Mouse (Mus musculus) midbrain, embryonic 14.5 days (tissue): ENCODE results near the gene Vmn1r179. TPM values are rescaled to one million over a fixed set of nuclear protein-coding genes. Genes with fewer than 3 reads are reported as not detected.
"Not testable (repeated sequence)": the region's sequence is repeated elsewhere in the genome, so short reads cannot be mapped to it uniquely, and the experiment has no call there.

Experiments
- ATAC-seq: fragments of 200-750 bp; cut with Nextera tagmentation; 2 replicates; pipeline ENCODE4 v1.8.0; 2017; ENCODE audit warnings: moderate number of reproducible peaks, moderate library complexity; ENCODE audit not compliant: low FRiP score, low TSS enrichment
- DNase-seq: peaks from one replicate; pipeline ENCODE4 v3.0.0-alpha.2; 2015
- H3K27ac ChIP-seq: fragments of 300-500 bp; sonication (generic); replicated peaks from 2 replicates; pipeline ENCODE4 v1.5.1; 2014; ENCODE audit warnings: mild to moderate bottlenecking, low read depth, low read length, moderate library complexity
- H3K27me3 ChIP-seq: fragments of 300-500 bp; sonication (generic); 2 replicates; pipeline ENCODE4 v1.6.1; 2014; ENCODE audit warnings: low read length, control low read depth, mixed read lengths; ENCODE audit not compliant: control insufficient read depth, insufficient read depth
- H3K36me3 ChIP-seq: fragments of 300-500 bp; sonication (generic); 2 replicates; pipeline ENCODE4 v1.6.1; 2014; ENCODE audit warnings: low read length, control low read depth; ENCODE audit not compliant: control insufficient read depth, insufficient read depth
- H3K4me1 ChIP-seq: fragments of 300-500 bp; sonication (generic); 2 replicates; pipeline ENCODE4 v1.6.1; 2014; ENCODE audit warnings: mild to moderate bottlenecking, antibody characterized with exemption, low read length, control low read depth; ENCODE audit not compliant: control insufficient read depth, insufficient read depth
- H3K4me2 ChIP-seq: fragments of 300-500 bp; sonication (generic); 2 replicates; pipeline ENCODE4 v1.6.1; 2014; ENCODE audit warnings: mild to moderate bottlenecking, low read length, moderate library complexity
- H3K4me3 ChIP-seq: fragments of 300-500 bp; sonication (generic); replicated peaks from 2 replicates; pipeline ENCODE4 v1.5.1; 2014; ENCODE audit warnings: low read depth, low read length
- H3K9ac ChIP-seq: fragments of 300-500 bp; sonication (generic); replicated peaks from 2 replicates; pipeline ENCODE4 v1.6.1; 2014; ENCODE audit warnings: mild to moderate bottlenecking, low read length, moderate library complexity
- H3K9me3 ChIP-seq: fragments of 300-500 bp; sonication (generic); 2 replicates; pipeline ENCODE4 v1.6.1; 2016; ENCODE audit warnings: low read length, control low read depth, mixed read lengths; ENCODE audit not compliant: control insufficient read depth
- WGBS: fragments of 180-500 bp; shearing (Covaris S2); extraction: QIAGEN DNeasy Blood & Tissue Kit; methylation state at CpG from one replicate; pipeline ENCODE4 v1.1.7; 2014; 5-methylcytosine and 5-hydroxymethylcytosine counted together
- polyA plus RNA-seq: library from polyadenylated mRNA; unstranded; fragments of >200 nt; fragmentation: Nextera tagmentation; extraction: Ambion mirVana; gene quantifications from 2 replicates; pipeline ENCODE4 v1.2.1, GENCODE M21; 2014

Vmn1r179 gene
- not detected in 2 replicates for polyA plus RNA-seq

DNA sequence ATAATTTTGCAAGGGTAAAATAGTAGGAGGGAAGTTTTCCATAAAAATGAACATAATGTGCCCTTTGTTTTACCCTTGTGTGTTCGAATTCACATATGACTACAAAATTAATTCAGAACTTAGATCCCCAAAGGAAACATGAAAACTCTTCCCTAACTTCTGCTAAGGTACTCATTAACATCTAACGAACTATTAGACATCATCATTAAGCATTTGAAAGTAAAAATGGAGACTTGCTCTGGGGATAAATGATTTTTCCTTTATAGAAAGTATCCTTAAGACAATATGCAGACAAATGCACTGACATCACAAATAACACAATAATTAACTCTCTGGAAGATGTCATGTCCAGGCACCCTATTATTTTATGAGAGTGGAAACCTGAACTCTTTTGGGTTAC, at the start of gene Vmn1r179:
TSS of gene Vmn1r179 (plus strand) at position 301 of the 400 bp plus-strand sequence.
- H3K9ac ChIP-seq, result no peak within 1 kb of the TSS
- no peak within 1 kb of the TSS for H3K27ac ChIP-seq
- no peaks in the 10 kb centered on the region for H3K4me1 ChIP-seq
- H3K4me2 ChIP-seq, result no peak within 1 kb of the TSS
- DNase-seq (no peak), ATAC-seq (no peak)
- no peaks in the 10 kb centered on the region for H3K27me3 ChIP-seq
- WGBS, result 47% methylated on average over 2 of the region's 2 CpGs
- no peaks in the 10 kb centered on the region for H3K36me3 ChIP-seq
- peaks cover 26% of the 10 kb centered on the region for H3K9me3 ChIP-seq
- no peak within 1 kb of the TSS for H3K4me3 ChIP-seq

DNA sequence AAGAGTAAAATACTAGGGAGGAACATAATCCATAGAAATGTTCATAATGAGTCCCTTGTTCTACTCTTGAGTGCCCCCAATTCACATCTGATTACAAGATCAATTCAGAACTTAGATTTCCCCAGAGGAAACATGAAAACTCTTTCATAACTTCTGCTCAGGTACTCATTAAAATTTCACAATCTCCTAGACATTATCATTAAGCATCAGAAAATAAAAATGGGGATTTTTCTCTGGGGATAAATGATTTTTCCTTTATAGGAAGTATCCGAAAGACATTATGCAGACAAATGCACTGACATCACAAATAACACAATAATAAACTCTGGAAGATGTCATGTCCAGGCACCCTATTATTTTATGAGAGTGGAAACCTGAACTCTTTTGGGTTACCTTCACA, 35.1 kb upstream of the Vmn1r179 start, which contains the start of gene Vmn1r178:
TSS of gene Vmn1r178 (plus strand) at position 301 of the 400 bp plus-strand sequence.
- Histone ChIP-seq H3K27me3 (no peaks in the 10 kb centered on the region), H3K9ac (no peak within 1 kb of the TSS), H3K4me1 (no peaks in the 10 kb centered on the region), H3K4me2 (no peak within 1 kb of the TSS), H3K4me3 (no peak within 1 kb of the TSS), H3K9me3 (peaks cover 9% of the 10 kb centered on the region; the same call in 1 of the 2 replicates), H3K27ac (no peak within 1 kb of the TSS), H3K36me3 (no peaks in the 10 kb centered on the region)
- 85% methylated on average over 1 of the region's 1 CpGs for WGBS
- ATAC-seq (no peak), DNase-seq (no peak)

- H3K36me3 ChIP-seq, result no peaks in the 10 kb centered on the region
- H3K9ac ChIP-seq, result no peak within 1 kb of the TSS
- DNase-seq (no peak), ATAC-seq (no peak)
- no peaks in the 10 kb centered on the region for H3K27me3 ChIP-seq
- no peaks in the 10 kb centered on the region for H3K4me1 ChIP-seq
- no peak within 1 kb of the TSS for H3K27ac ChIP-seq
- peaks cover 10% of the 10 kb centered on the region; the same call in 1 of the 2 replicates for H3K9me3 ChIP-seq
- no peak within 1 kb of the TSS for H3K4me2 ChIP-seq
- no peak within 1 kb of the TSS for H3K4me3 ChIP-seq
Observed at GRCm38 (mm10) chr7:23950332-23950731, 23.6 kb downstream of the Vmn1r179 start, which contains the start of gene Vmn1r180. Gene Vmn1r180 (plus strand): TSS chr7:23950632.

DNA sequence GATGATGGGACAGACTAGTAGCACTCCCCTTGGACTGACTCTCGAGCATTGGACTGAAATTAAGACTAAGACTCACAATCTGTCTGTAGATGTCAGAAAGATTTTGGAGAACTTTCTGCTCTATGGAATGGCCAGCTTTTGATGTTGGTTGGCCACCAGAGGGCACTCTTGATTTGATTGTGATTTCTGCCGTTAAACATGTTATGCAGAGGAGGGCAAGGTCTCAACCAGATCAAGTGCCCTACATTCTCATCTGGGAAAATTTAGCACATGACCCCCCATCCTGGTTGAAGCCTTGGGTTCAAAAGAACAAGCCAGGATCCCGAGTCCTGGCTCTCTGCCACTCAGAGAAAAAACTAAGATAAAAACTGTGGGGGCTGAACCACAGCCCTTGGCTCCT, 41.3 kb downstream of the Vmn1r179 start:
- not testable (repeated sequence) for ATAC-seq, H3K4me1 ChIP-seq, H3K27me3 ChIP-seq, H3K4me2 ChIP-seq, H3K36me3 ChIP-seq, H3K4me3 ChIP-seq, H3K9ac ChIP-seq, H3K27ac ChIP-seq, DNase-seq
- 60% methylated on average over 3 of the region's 3 CpGs for WGBS
- peaks cover 15% of the 10 kb centered on the region for H3K9me3 ChIP-seq

DNA sequence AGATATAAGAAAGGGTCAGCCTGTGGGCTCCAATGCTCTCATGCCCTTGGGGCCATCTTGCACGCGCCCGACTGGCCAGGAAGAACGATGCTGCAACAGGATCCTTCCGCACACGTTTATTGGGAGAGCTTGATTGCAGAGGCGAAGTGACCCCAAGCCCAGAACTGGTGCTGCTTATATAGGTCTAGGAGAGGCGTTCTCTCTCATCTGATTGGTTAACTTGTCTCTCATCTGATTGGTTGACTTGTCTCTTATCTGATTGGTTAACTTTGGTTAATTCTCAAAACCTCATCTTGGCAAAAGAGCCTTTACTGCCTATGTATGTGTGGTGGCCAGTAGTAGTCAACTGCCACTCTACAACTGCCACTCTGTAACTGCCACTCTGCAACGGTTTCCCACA, 47.5 kb downstream of the Vmn1r179 start, which contains the start of gene Vmn1r181:
TSS of gene Vmn1r181 (plus strand) at position 301 of the 400 bp plus-strand sequence.
- not testable (repeated sequence) for H3K36me3 ChIP-seq, H3K9ac ChIP-seq, H3K27ac ChIP-seq, DNase-seq, ATAC-seq, H3K4me1 ChIP-seq, H3K27me3 ChIP-seq, H3K4me3 ChIP-seq, H3K4me2 ChIP-seq
- 85% methylated on average over 9 of the region's 9 CpGs for WGBS
- peaks cover 23% of the 10 kb centered on the region for H3K9me3 ChIP-seq

Other genes starting within 250 kb of the Vmn1r179 start
- not detected in 2 replicates for gene Vmn1r173, start 226.3 kb upstream of the Vmn1r179 start, polyA plus RNA-seq
- not detected in 2 replicates for gene Vmn1r174, start 174.7 kb upstream of the Vmn1r179 start, polyA plus RNA-seq
- not detected in 2 replicates for gene Vmn1r175, start 116.3 kb upstream of the Vmn1r179 start, polyA plus RNA-seq
- not detected in 2 replicates for gene Vmn1r176, start 89.6 kb upstream of the Vmn1r179 start, polyA plus RNA-seq
- gene Vmn1r177, start 60.5 kb upstream of the Vmn1r179 start, polyA plus RNA-seq, result not detected in 2 replicates
- gene Vmn1r178, start 35.0 kb upstream of the Vmn1r179 start, polyA plus RNA-seq, result not detected in 2 replicates
- gene Vmn1r180, start 23.7 kb downstream of the Vmn1r179 start, polyA plus RNA-seq, result not detected in 2 replicates
- not detected in 2 replicates for gene Vmn1r181, start 47.6 kb downstream of the Vmn1r179 start, polyA plus RNA-seq
- gene V1rd19, start 74.7 kb downstream of the Vmn1r179 start, polyA plus RNA-seq, result not detected in 2 replicates
- gene Vmn1r183, start 126.3 kb downstream of the Vmn1r179 start, polyA plus RNA-seq, result not detected in 2 replicates
- 34.1 and 41.6 TPM in 2 replicates for gene Zfp180, start 154.9 kb downstream of the Vmn1r179 start, polyA plus RNA-seq
- gene Zfp112, start 185.3 kb downstream of the Vmn1r179 start, polyA plus RNA-seq, result 7.6 and 8.3 TPM in 2 replicates
- 25.5 and 26.5 TPM in 2 replicates for gene Zfp235, start 207.2 kb downstream of the Vmn1r179 start, polyA plus RNA-seq
- gene Zfp114, start 248.1 kb downstream of the Vmn1r179 start, polyA plus RNA-seq, result 2.5 and 4.3 TPM in 2 replicates